Mouse (Mus musculus): ENCODE measurements at regions not wholly inside any gene's neighbourhood (a gene's known extent, or its start where the extent isn't known, plus 50 kb on each side); places are given as distances from the start of the nearest gene placed in this dataset.

GRCm38 (mm10) chr1:88964045-88964747, 106.0 kb upstream of the Sh3bp4 start:
- Histone ChIP-seq H3K4me2 (no peak overlapping the region), H3K9me3 (replicated peaks) (no peaks in the 10 kb centered on the region), H3K4me1 (replicated peaks) (0 out of 2 replicates have a peak, but pooled peaks cover 2% of the 10 kb centered on the region), H3K27me3 (no peaks in the 10 kb centered on the region), H3K36me3 (no peaks in the 10 kb centered on the region), H3K27ac (no peak overlapping the region), H3K4me3 (no peak overlapping the region), H3K9ac (no peak overlapping the region)
- WGBS: 84% methylated on average over 14 of the region's 14 CpGs
- no peak for ATAC-seq (replicated peaks; ENCODE audit: insufficient number of reproducible peaks, insufficient read depth, low FRiP score, low read depth)

GRCm38 (mm10) chr1:88966416-88966815, 103.8 kb upstream of the Sh3bp4 start:
- no peak overlapping the region for H3K9ac ChIP-seq
- no peaks in the 10 kb centered on the region for H3K27me3 ChIP-seq
- no peak overlapping the region for H3K4me2 ChIP-seq
- 0 out of 2 replicates have a peak, but pooled peaks cover 2% of the 10 kb centered on the region for H3K4me1 ChIP-seq (replicated peaks)
- H3K27ac ChIP-seq: no peak overlapping the region
- ATAC-seq (replicated peaks; ENCODE audit: insufficient number of reproducible peaks, insufficient read depth, low FRiP score, low read depth): no peak
- no peaks in the 10 kb centered on the region for H3K36me3 ChIP-seq
- no peak overlapping the region for H3K4me3 ChIP-seq
- WGBS: 46% methylated on average over 2 of the region's 2 CpGs
- no peaks in the 10 kb centered on the region for H3K9me3 ChIP-seq (replicated peaks)

- no peaks in the 10 kb centered on the region for H3K27me3 ChIP-seq
- H3K9ac ChIP-seq: no peak overlapping the region
- H3K9me3 ChIP-seq (replicated peaks): no peaks in the 10 kb centered on the region
- H3K27ac ChIP-seq: no peak overlapping the region
- no peak overlapping the region for H3K4me3 ChIP-seq
- H3K36me3 ChIP-seq: no peaks in the 10 kb centered on the region
- H3K4me2 ChIP-seq: no peak overlapping the region
- WGBS: 78% methylated on average over 7 of the region's 7 CpGs
- H3K4me1 ChIP-seq (replicated peaks): 0 out of 2 replicates have a peak, but pooled peaks cover 2% of the 10 kb centered on the region
- no peak for ATAC-seq (replicated peaks; ENCODE audit: insufficient number of reproducible peaks, insufficient read depth, low FRiP score, low read depth)
Measured at GRCm38 (mm10) chr1:88968142-88968541, 102.1 kb upstream of the Sh3bp4 start.

GRCm38 (mm10) chr1:88969016-88969415, 101.2 kb upstream of the Sh3bp4 start:
- no peaks in the 10 kb centered on the region for H3K36me3 ChIP-seq
- H3K27me3 ChIP-seq: no peaks in the 10 kb centered on the region
- H3K4me1 ChIP-seq (replicated peaks): 0 out of 2 replicates have a peak, but pooled peaks cover 2% of the 10 kb centered on the region
- WGBS: 71% methylated on average over 7 of the region's 7 CpGs
- no peak overlapping the region for H3K4me2 ChIP-seq
- H3K27ac ChIP-seq: no peak overlapping the region
- no peaks in the 10 kb centered on the region for H3K9me3 ChIP-seq (replicated peaks)
- H3K9ac ChIP-seq: no peak overlapping the region
- H3K4me3 ChIP-seq: no peak overlapping the region
- no peak for ATAC-seq (replicated peaks; ENCODE audit: insufficient number of reproducible peaks, insufficient read depth, low FRiP score, low read depth)

GRCm38 (mm10) chr1:88969630-88970029, 100.6 kb upstream of the Sh3bp4 start:
- 84% methylated on average over 3 of the region's 3 CpGs for WGBS
- ATAC-seq (replicated peaks; ENCODE audit: insufficient number of reproducible peaks, insufficient read depth, low FRiP score, low read depth): no peak
- Histone ChIP-seq H3K4me3 (no peak overlapping the region), H3K27me3 (no peaks in the 10 kb centered on the region), H3K36me3 (no peaks in the 10 kb centered on the region), H3K9me3 (replicated peaks) (no peaks in the 10 kb centered on the region), H3K9ac (no peak overlapping the region), H3K27ac (no peak overlapping the region), H3K4me1 (replicated peaks) (0 out of 2 replicates have a peak, but pooled peaks cover 2% of the 10 kb centered on the region), H3K4me2 (no peak overlapping the region)

GRCm38 (mm10) chr1:88976101-88976500, 94.1 kb upstream of the Sh3bp4 start:
- no peak overlapping the region for H3K4me2 ChIP-seq
- H3K4me1 ChIP-seq (replicated peaks): no peaks in the 10 kb centered on the region
- H3K4me3 ChIP-seq: no peak overlapping the region
- no peaks in the 10 kb centered on the region for H3K27me3 ChIP-seq
- H3K36me3 ChIP-seq: no peaks in the 10 kb centered on the region
- WGBS: 81% methylated on average over 8 of the region's 8 CpGs
- H3K9me3 ChIP-seq (replicated peaks): no peaks in the 10 kb centered on the region
- no peak for ATAC-seq (replicated peaks; ENCODE audit: insufficient number of reproducible peaks, insufficient read depth, low FRiP score, low read depth)
- no peak overlapping the region for H3K27ac ChIP-seq
- no peak overlapping the region for H3K9ac ChIP-seq

- H3K4me2 ChIP-seq: no peak overlapping the region
- peaks cover 3% of the 10 kb centered on the region; the same call in 1 of the 2 replicates for H3K4me1 ChIP-seq (replicated peaks)
- no peak for ATAC-seq (replicated peaks; ENCODE audit: insufficient number of reproducible peaks, insufficient read depth, low FRiP score, low read depth)
- H3K27me3 ChIP-seq: no peaks in the 10 kb centered on the region
- H3K9ac ChIP-seq: no peak overlapping the region
- no peaks in the 10 kb centered on the region for H3K9me3 ChIP-seq (replicated peaks)
- no peak overlapping the region for H3K4me3 ChIP-seq
- H3K27ac ChIP-seq: no peak overlapping the region
- no peaks in the 10 kb centered on the region for H3K36me3 ChIP-seq
Measured at GRCm38 (mm10) chr1:88988011-88988695, 82.1 kb upstream of the Sh3bp4 start.

- no peak for ATAC-seq (replicated peaks; ENCODE audit: insufficient number of reproducible peaks, insufficient read depth, low FRiP score, low read depth)
Measured at GRCm38 (mm10) chr1:88994588-88995331, 75.5 kb upstream of the Sh3bp4 start.

GRCm38 (mm10) chr1:88995945-88996344, 74.3 kb upstream of the Sh3bp4 start:
- no peak overlapping the region for H3K4me3 ChIP-seq
- 50% methylated on average over 8 of the region's 8 CpGs for WGBS
- ATAC-seq (replicated peaks; ENCODE audit: insufficient number of reproducible peaks, insufficient read depth, low FRiP score, low read depth): no peak
- H3K9me3 ChIP-seq (replicated peaks): no peaks in the 10 kb centered on the region
- H3K27ac ChIP-seq: no peak overlapping the region
- peaks cover 18% of the 10 kb centered on the region for H3K4me1 ChIP-seq (replicated peaks)
- H3K4me2 ChIP-seq: no peak overlapping the region
- H3K36me3 ChIP-seq: no peaks in the 10 kb centered on the region
- H3K9ac ChIP-seq: no peak overlapping the region
- no peaks in the 10 kb centered on the region for H3K27me3 ChIP-seq

More at GRCm38 (mm10) chr1:88994588-88995331, 75.5 kb upstream of the Sh3bp4 start:
- H3K4me3 ChIP-seq: no peak overlapping the region
- no peaks in the 10 kb centered on the region for H3K36me3 ChIP-seq
- peaks cover 18% of the 10 kb centered on the region for H3K4me1 ChIP-seq (replicated peaks)
- 58% methylated on average over 12 of the region's 12 CpGs for WGBS
- no peak overlapping the region for H3K9ac ChIP-seq
- H3K4me2 ChIP-seq: no peak overlapping the region
- no peaks in the 10 kb centered on the region for H3K27me3 ChIP-seq
- H3K27ac ChIP-seq: no peak overlapping the region
- no peaks in the 10 kb centered on the region for H3K9me3 ChIP-seq (replicated peaks)

GRCm38 (mm10) chr1:88996657-88997056, 73.6 kb upstream of the Sh3bp4 start:
- Histone ChIP-seq H3K27ac (no peak overlapping the region), H3K27me3 (no peaks in the 10 kb centered on the region), H3K9me3 (replicated peaks) (no peaks in the 10 kb centered on the region), H3K9ac (no peak overlapping the region), H3K4me3 (no peak overlapping the region), H3K4me1 (replicated peaks) (peaks cover 18% of the 10 kb centered on the region), H3K4me2 (no peak overlapping the region), H3K36me3 (no peaks in the 10 kb centered on the region)
- WGBS: 77% methylated on average over 7 of the region's 7 CpGs
- no peak for ATAC-seq (replicated peaks; ENCODE audit: insufficient number of reproducible peaks, insufficient read depth, low FRiP score, low read depth)

- Histone ChIP-seq H3K4me3 (no peak overlapping the region), H3K4me1 (replicated peaks) (peaks cover 18% of the 10 kb centered on the region), H3K27me3 (no peaks in the 10 kb centered on the region), H3K9me3 (replicated peaks) (no peaks in the 10 kb centered on the region), H3K27ac (no peak overlapping the region), H3K4me2 (no peak overlapping the region), H3K36me3 (no peaks in the 10 kb centered on the region), H3K9ac (no peak overlapping the region)
- no peak for ATAC-seq (replicated peaks; ENCODE audit: insufficient number of reproducible peaks, insufficient read depth, low FRiP score, low read depth)
- WGBS: 73% methylated on average over 12 of the region's 12 CpGs
Measured at GRCm38 (mm10) chr1:88997847-88998246, 72.4 kb upstream of the Sh3bp4 start.
